Mouse (Mus musculus) myocyte (in vitro differentiated cells): ENCODE data around the gene Calml4.

Experiments used
- E2F4 ChIP-seq: IDR thresholded peaks from one replicate; pipeline ENCODE4 v1.6.1; 2011; ENCODE audit warnings: mild to moderate bottlenecking, control low read depth, moderate library complexity; ENCODE audit not compliant: insufficient read depth
- MAX ChIP-seq: IDR thresholded peaks from one replicate; pipeline ENCODE4 v1.6.1; 2011; ENCODE audit warnings: low read depth, mild to moderate bottlenecking, control low read depth
- MYOD1 ChIP-seq, 3 experiments: IDR thresholded peaks; one replicate each; pipeline ENCODE4 v1.6.1; 2011; ENCODE audit warnings: control low read depth in 2 of 3, low read depth in 2 of 3, mild to moderate bottlenecking in 2 of 3, moderate library complexity in 1 of 3; ENCODE audit not compliant: insufficient read length in 2 of 3, control insufficient read depth in 1 of 3
- POLR2A ChIP-seq: IDR thresholded peaks from one replicate; pipeline ENCODE4 v1.6.1; 2011; ENCODE audit warnings: low read depth, mild to moderate bottlenecking, control low read depth, moderate library complexity; ENCODE audit not compliant: insufficient read length
- POLR2AphosphoS2 ChIP-seq: IDR thresholded peaks from one replicate; pipeline ENCODE4 v1.6.1; 2011; ENCODE audit warnings: low read depth, control low read depth; ENCODE audit not compliant: insufficient read length
- SRF ChIP-seq: IDR thresholded peaks from one replicate; pipeline ENCODE4 v1.6.1; 2011; ENCODE audit warnings: low read depth; ENCODE audit not compliant: control insufficient read depth, insufficient read length
- TCF12 ChIP-seq: IDR thresholded peaks from one replicate; pipeline ENCODE4 v1.6.1; 2011; ENCODE audit warnings: mild to moderate bottlenecking, control low read depth; ENCODE audit not compliant: poor library complexity, insufficient read depth, severe bottlenecking
- USF1 ChIP-seq: IDR thresholded peaks from one replicate; pipeline ENCODE4 v1.6.1; 2011; ENCODE audit warnings: low read depth, mild to moderate bottlenecking, control low read depth, moderate library complexity

DNA sequence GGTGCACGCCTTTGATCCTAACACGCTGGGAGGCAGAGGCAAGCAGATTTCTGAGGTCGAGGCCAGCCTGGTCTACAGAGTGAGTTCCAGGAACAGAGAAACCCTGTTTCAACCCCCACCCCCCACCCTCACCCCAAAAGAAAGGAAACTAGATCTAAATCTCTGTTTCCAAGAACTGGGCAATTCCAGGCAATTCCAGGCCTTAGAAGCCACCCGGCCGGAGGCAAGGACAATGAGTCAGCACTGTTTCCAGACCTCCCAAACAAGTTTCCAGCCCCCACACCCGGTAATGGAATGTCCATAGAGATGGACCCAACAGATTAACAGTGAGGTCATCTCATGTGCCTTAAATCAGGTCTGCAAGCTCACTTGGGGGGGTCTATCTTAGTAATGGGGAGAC is 28.0 kb upstream of the Calml4 start:
- TF ChIP-seq POLR2A = no peak
- TF ChIP-seq MAX = no peak
- no peak for TF ChIP-seq SRF
- TF ChIP-seq TCF12 = no peak
- no peak for TF ChIP-seq E2F4
- no peak for TF ChIP-seq MYOD1 (IDR thresholded peaks at IDR 0.05; ENCODE audit: control insufficient read depth in 1 of 3, insufficient read length in 2 of 3, low read depth in 2 of 3)
- TF ChIP-seq POLR2AphosphoS2 = no peak
- TF ChIP-seq USF1 = no peak
